Mouse (Mus musculus): ENCODE data around the gene Dtx2. TPM values are rescaled to one million over a fixed set of nuclear protein-coding genes. Genes with fewer than 3 reads are reported as not detected.

The Dtx2 gene
- polyA plus RNA-seq, 1 experiment from 2014 or later: 17.4 TPM

DNA sequence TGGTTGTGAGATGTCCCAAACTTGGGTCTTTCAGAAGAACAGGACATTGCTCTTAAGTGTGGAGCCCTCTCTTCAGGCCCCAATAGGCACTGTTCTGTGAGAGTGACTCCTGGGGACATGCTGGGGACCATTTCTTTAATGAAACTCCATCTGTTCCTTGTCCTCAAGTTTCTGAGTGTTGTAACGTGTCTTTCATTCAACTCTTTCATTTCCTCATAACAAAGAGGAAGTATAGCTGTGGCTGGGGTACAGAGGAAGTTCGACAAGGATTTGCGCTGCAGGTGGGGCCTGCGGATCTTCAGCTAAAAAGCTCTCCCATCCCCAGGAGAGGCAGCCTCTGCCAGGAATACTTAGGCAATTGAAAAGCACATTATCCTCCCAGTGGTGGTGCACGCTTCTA is 4.0 kb upstream of the Dtx2 start:
- Histone ChIP-seq H3K27me3 (ENCODE audit: control insufficient read depth, insufficient read depth, low read length) (no peaks in the 10 kb centered on the region), H3K36me3 (ENCODE audit: control insufficient read depth, insufficient read depth, low read length) (no peaks in the 10 kb centered on the region), H3K9me3 (ENCODE audit: control insufficient read depth, low read length) (no peaks in the 10 kb centered on the region), H3K4me2 (ENCODE audit: low read length) (no peak overlapping the region), H3K4me1 (ENCODE audit: control insufficient read depth in 2 of 2, insufficient read depth in 2 of 2, low read length in 2 of 2) (peaks cover 0 to 5% of the 10 kb centered on the region in 2 experiments; a peak in 1 of 4 replicates), H3K27ac (replicated peaks in 1 of 2; ENCODE audit: control insufficient read depth in 1 of 2, insufficient read depth in 1 of 2, low read depth in 2 of 2, low read length in 2 of 2) (no peak overlapping the region), H3K9ac (ENCODE audit: low read length) (no peak overlapping the region), H3K4me3 (ENCODE audit: control insufficient read depth in 1 of 2, insufficient read depth in 1 of 2, low read depth in 1 of 2, low read length in 2 of 2) (no peak overlapping the region)
- 71% methylated on average over 5 of the region's 5 CpGs for WGBS
- ATAC-seq (ENCODE audit: insufficient number of reproducible peaks, insufficient read depth, low FRiP score, low read depth): no peak

DNA sequence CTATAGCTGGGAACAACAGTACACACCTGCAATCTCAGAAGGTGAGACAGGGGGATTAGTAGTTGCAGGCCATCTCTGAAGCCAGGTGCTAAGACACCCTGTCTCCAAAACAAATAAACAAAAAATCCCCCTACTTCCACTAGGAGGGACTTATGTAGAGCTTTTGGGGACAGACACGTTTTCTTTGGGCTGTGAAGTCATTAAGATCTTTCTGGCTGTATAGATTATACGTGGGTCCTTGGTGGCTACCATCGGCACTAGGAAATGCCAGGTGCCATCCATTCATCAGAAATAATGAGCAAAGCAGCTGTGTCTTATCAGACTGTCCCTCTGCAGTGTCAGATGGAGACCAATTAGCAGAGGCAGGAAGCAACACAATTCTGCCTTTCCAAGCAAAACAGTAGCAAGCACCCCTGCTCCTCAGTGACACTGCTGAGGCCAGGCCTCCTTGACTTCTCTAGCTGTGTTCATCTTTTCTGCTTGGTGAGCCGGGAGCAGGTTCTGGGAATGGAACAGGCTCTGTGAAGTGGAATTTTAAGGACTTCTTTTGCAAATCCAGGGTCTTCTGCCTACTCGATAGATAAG is 1.1 kb upstream of the Dtx2 start:
- 43% methylated on average over 5 of the region's 5 CpGs for WGBS
- Histone ChIP-seq H3K4me2 (ENCODE audit: low read length) (no peak overlapping the region), H3K27ac (replicated peaks in 1 of 2; ENCODE audit: control insufficient read depth in 1 of 2, insufficient read depth in 1 of 2, low read depth in 2 of 2, low read length in 2 of 2) (no peak overlapping the region)

DNA sequence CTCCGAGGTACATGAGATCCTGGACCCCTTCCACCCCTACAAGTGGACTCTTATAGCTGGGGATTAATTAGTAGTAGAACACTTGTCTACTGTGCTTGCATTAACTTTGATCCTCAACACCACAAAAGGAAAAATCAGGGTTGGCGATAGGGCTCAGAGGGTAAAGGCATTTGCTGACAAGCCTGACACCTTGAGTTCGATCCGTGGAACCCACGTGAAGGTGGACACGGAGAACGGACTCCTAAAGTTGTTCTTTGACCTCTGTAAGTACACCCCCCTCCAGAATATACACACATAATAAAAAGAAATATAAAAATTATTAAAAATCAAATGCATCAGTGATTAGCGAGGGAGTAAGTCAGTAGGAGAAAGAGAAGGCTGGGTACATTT is 270 bp upstream of the Dtx2 start:
- ATAC-seq (ENCODE audit: insufficient number of reproducible peaks, insufficient read depth, low FRiP score, low read depth): no peak

More for the DNA sequence above, 1.1 kb upstream of the Dtx2 start:
- Histone ChIP-seq H3K9me3 (ENCODE audit: control insufficient read depth, low read length) (no peaks in the 10 kb centered on the region), H3K9ac (ENCODE audit: low read length) (no peak overlapping the region), H3K4me3 (ENCODE audit: control insufficient read depth in 1 of 2, insufficient read depth in 1 of 2, low read depth in 1 of 2, low read length in 2 of 2) (no peak overlapping the region), H3K36me3 (ENCODE audit: control insufficient read depth, insufficient read depth, low read length) (peaks cover 24% of the 10 kb centered on the region), H3K4me1 (ENCODE audit: control insufficient read depth in 2 of 2, insufficient read depth in 2 of 2, low read length in 2 of 2) (peaks cover 0 to 8% of the 10 kb centered on the region in 2 experiments; a peak in 1 of 4 replicates), H3K27me3 (ENCODE audit: control insufficient read depth, insufficient read depth, low read length) (no peaks in the 10 kb centered on the region)
- no peak for ATAC-seq (ENCODE audit: insufficient number of reproducible peaks, insufficient read depth, low FRiP score, low read depth)

DNA sequence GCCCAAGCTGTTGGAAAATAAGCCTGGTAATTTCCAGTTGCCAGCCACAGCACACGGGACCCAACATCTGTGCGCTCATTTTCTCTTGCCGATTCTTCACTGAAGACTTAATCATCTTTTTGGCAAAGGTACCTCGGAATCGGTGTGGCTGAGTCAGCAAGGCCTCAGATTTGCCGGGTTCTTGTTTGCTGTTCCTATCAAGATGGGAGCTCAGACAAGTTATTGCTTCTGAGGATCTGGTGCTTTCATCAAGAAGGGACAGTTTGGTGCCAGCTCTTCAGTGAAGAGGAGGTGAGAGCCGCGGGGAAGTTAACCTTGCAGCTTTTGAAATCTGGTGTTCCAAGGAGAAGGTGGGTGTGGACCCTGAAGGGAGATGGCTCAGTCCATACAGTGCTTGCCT is 1.6 kb downstream of the Dtx2 start:
- Histone ChIP-seq H3K27me3 (ENCODE audit: control insufficient read depth, insufficient read depth, low read length) (no peaks in the 10 kb centered on the region), H3K4me2 (ENCODE audit: low read length) (peak overlapping the region; percentile 87; the same call in 1 of the 2 replicates), H3K4me1 (ENCODE audit: control insufficient read depth in 2 of 2, insufficient read depth in 2 of 2, low read length in 2 of 2) (peaks cover 0 to 8% of the 10 kb centered on the region in 2 experiments; a peak in 1 of 4 replicates), H3K9me3 (ENCODE audit: control insufficient read depth, low read length) (no peaks in the 10 kb centered on the region), H3K36me3 (ENCODE audit: control insufficient read depth, insufficient read depth, low read length) (peaks cover 44% of the 10 kb centered on the region), H3K27ac (replicated peaks in 1 of 2; ENCODE audit: control insufficient read depth in 1 of 2, insufficient read depth in 1 of 2, low read depth in 2 of 2, low read length in 2 of 2) (no peak overlapping the region), H3K4me3 (ENCODE audit: control insufficient read depth in 1 of 2, insufficient read depth in 1 of 2, low read depth in 1 of 2, low read length in 2 of 2) (no peak overlapping the region), H3K9ac (ENCODE audit: low read length) (peak overlapping the region; percentile 87; the same call in 1 of the 2 replicates)
- ATAC-seq (ENCODE audit: insufficient number of reproducible peaks, insufficient read depth, low FRiP score, low read depth): no peak
- WGBS: 85% methylated on average over 8 of the region's 8 CpGs

More for the DNA sequence above, 270 bp upstream of the Dtx2 start:
- Histone ChIP-seq H3K4me2 (ENCODE audit: low read length) (no peak overlapping the region), H3K9ac (ENCODE audit: low read length) (no peak overlapping the region), H3K36me3 (ENCODE audit: control insufficient read depth, insufficient read depth, low read length) (peaks cover 32% of the 10 kb centered on the region), H3K9me3 (ENCODE audit: control insufficient read depth, low read length) (no peaks in the 10 kb centered on the region), H3K27me3 (ENCODE audit: control insufficient read depth, insufficient read depth, low read length) (no peaks in the 10 kb centered on the region), H3K4me1 (ENCODE audit: control insufficient read depth in 2 of 2, insufficient read depth in 2 of 2, low read length in 2 of 2) (peaks cover 0 to 8% of the 10 kb centered on the region in 2 experiments; a peak in 1 of 4 replicates), H3K27ac (replicated peaks in 1 of 2; ENCODE audit: control insufficient read depth in 1 of 2, insufficient read depth in 1 of 2, low read depth in 2 of 2, low read length in 2 of 2) (no peak overlapping the region; a peak in 1 of 4 replicates), H3K4me3 (ENCODE audit: control insufficient read depth in 1 of 2, insufficient read depth in 1 of 2, low read depth in 1 of 2, low read length in 2 of 2) (peak overlapping the region in 1 of 2 experiments; percentile 81; a peak in 2 of 4 replicates)
- 60% methylated on average over 8 of the region's 8 CpGs for WGBS

DNA sequence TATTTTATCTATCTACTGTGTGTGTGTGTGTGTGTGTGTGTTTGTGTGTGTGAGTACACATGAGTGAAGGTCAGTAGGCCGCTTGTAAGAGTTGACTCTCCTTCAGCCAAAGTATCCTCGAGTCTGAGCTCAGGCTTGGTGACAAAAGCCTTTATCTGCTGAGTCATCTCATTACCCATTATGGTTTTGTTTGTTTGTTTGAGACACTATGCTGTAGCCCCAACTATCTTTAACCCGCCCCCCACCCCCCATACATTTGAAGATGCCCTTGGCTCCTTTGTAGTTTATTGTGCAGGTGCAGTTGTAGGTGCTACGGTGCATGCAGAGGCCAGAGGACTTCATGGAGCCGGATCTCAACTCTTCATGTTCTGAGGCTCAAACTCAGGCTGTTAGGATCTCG is 6.6 kb downstream of the Dtx2 start:
- H3K4me2 ChIP-seq (ENCODE audit: low read length): no peak overlapping the region
- no peak overlapping the region for H3K4me3 ChIP-seq (ENCODE audit: control insufficient read depth in 1 of 2, insufficient read depth in 1 of 2, low read depth in 1 of 2, low read length in 2 of 2)
- WGBS: 88% methylated on average over 6 of the region's 6 CpGs
- ATAC-seq (ENCODE audit: insufficient number of reproducible peaks, insufficient read depth, low FRiP score, low read depth): no peak
- H3K4me1 ChIP-seq (ENCODE audit: control insufficient read depth in 2 of 2, insufficient read depth in 2 of 2, low read length in 2 of 2): peaks cover 11 to 17% of the 10 kb centered on the region in 2 experiments
- H3K27me3 ChIP-seq (ENCODE audit: control insufficient read depth, insufficient read depth, low read length): no peaks in the 10 kb centered on the region
- H3K27ac ChIP-seq (replicated peaks in 1 of 2; ENCODE audit: control insufficient read depth in 1 of 2, insufficient read depth in 1 of 2, low read depth in 2 of 2, low read length in 2 of 2): no peak overlapping the region
- no peak overlapping the region for H3K9ac ChIP-seq (ENCODE audit: low read length)
- H3K9me3 ChIP-seq (ENCODE audit: control insufficient read depth, low read length): no peaks in the 10 kb centered on the region
- peaks cover 52% of the 10 kb centered on the region for H3K36me3 ChIP-seq (ENCODE audit: control insufficient read depth, insufficient read depth, low read length)

DNA sequence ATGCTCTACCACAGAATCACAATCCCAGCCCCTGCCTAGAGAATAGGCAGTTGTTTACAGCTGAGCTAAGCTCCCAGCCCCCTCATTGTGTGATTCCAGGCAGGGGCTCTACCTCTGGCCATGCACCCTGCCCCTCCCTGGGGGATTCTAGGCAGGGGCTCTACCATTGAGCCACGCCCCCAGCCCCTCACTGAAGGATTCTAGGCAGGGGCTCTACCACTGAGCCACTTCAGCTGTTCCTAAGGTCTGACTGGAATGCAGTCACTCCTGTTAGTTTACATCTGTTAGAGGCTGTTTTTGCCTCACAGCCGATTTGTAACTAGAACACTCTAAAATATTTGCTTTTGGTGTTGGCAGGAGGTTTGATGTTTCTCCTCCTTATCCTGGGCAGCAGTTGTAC is 7.7 kb downstream of the Dtx2 start:
- Histone ChIP-seq H3K9ac (ENCODE audit: low read length) (0 out of 2 replicates have a peak overlapping the region, but pooled peaks have one; percentile 10), H3K4me1 (ENCODE audit: control insufficient read depth in 2 of 2, insufficient read depth in 2 of 2, low read length in 2 of 2) (peaks cover 11 to 17% of the 10 kb centered on the region in 2 experiments), H3K4me3 (ENCODE audit: control insufficient read depth in 1 of 2, insufficient read depth in 1 of 2, low read depth in 1 of 2, low read length in 2 of 2) (no peak overlapping the region), H3K27me3 (ENCODE audit: control insufficient read depth, insufficient read depth, low read length) (no peaks in the 10 kb centered on the region), H3K4me2 (ENCODE audit: low read length) (no peak overlapping the region), H3K36me3 (ENCODE audit: control insufficient read depth, insufficient read depth, low read length) (peaks cover 41% of the 10 kb centered on the region), H3K9me3 (ENCODE audit: control insufficient read depth, low read length) (no peaks in the 10 kb centered on the region), H3K27ac (replicated peaks in 1 of 2; ENCODE audit: control insufficient read depth in 1 of 2, insufficient read depth in 1 of 2, low read depth in 2 of 2, low read length in 2 of 2) (peak overlapping the region; percentile 82 to 83)
- WGBS: 62% methylated on average over 2 of the region's 2 CpGs
- ATAC-seq (ENCODE audit: insufficient number of reproducible peaks, insufficient read depth, low FRiP score, low read depth): no peak

DNA sequence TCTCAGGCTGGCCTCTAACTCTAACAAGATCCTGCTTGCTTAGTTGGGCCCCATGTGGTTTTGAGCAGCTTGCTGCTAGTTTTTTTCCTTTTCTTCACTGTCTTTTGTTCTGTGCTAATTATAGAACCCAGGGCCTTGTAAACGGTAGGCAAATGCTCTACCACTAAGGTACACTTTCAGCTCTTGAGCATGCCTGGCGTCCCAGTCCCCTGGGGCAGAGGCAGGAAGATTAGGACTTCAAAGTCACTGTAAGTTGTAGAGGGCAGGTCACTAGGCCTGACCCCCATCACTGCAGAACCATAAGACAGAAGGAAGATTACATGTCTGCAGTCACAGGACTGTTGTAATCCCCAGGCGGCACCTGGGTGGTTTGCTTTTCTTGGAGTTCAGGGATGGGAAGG is 8.2 kb downstream of the Dtx2 start:
- WGBS: 8% methylated on average over 3 of the region's 3 CpGs
- Histone ChIP-seq H3K36me3 (ENCODE audit: control insufficient read depth, insufficient read depth, low read length) (peaks cover 37% of the 10 kb centered on the region), H3K4me3 (ENCODE audit: control insufficient read depth in 1 of 2, insufficient read depth in 1 of 2, low read depth in 1 of 2, low read length in 2 of 2) (no peak overlapping the region), H3K9me3 (ENCODE audit: control insufficient read depth, low read length) (no peaks in the 10 kb centered on the region), H3K27me3 (ENCODE audit: control insufficient read depth, insufficient read depth, low read length) (no peaks in the 10 kb centered on the region), H3K4me1 (ENCODE audit: control insufficient read depth in 2 of 2, insufficient read depth in 2 of 2, low read length in 2 of 2) (peaks cover 16 to 17% of the 10 kb centered on the region in 2 experiments), H3K9ac (ENCODE audit: low read length) (0 out of 2 replicates have a peak overlapping the region, but pooled peaks have one; percentile 10), H3K4me2 (ENCODE audit: low read length) (peak overlapping the region; percentile 1; the same call in 1 of the 2 replicates), H3K27ac (replicated peaks in 1 of 2; ENCODE audit: control insufficient read depth in 1 of 2, insufficient read depth in 1 of 2, low read depth in 2 of 2, low read length in 2 of 2) (peak overlapping the region; percentile 82 to 83)
- peak; percentile 11; the same call in 1 of the 2 replicates for ATAC-seq (ENCODE audit: insufficient number of reproducible peaks, insufficient read depth, low FRiP score, low read depth)

Measured in heart, embryonic 14.5 days (tissue).